ENCODE assay signal across 16 mouse cellular contexts in genomic region chr10:90808616-90809310, GRCm38 (mm10).
"Had no signal": no experiment of that assay in that cellular context is flagged by ENCODE, and none has a peak within 500 bp of the region (broad histone marks: within the 10 kb centered on the region; RNA-seq: fewer than 3 reads in every experiment).

No protein-coding gene starts in this region.

- H3K27ac ChIP-seq: neural tube, embryonic 12.5 days; neural tube, embryonic 15.5 days; stomach, embryonic 15.5 days; stomach, postnatal 0 days had no signal

- H3K9me3 ChIP-seq: neural tube, embryonic 12.5 days; neural tube, embryonic 13.5 days; neural tube, embryonic 15.5 days; stomach, embryonic 15.5 days had no signal

- H3K4me2 ChIP-seq: neural tube, embryonic 12.5 days; neural tube, embryonic 13.5 days; neural tube, embryonic 15.5 days; stomach, embryonic 15.5 days had no signal

- H3K4me3 ChIP-seq: neural tube, embryonic 12.5 days; neural tube, embryonic 13.5 days; neural tube, embryonic 15.5 days; stomach, embryonic 15.5 days had no signal

- H3K4me1 ChIP-seq: stomach, embryonic 15.5 days had no signal

- H3K9ac ChIP-seq: neural tube, embryonic 12.5 days; neural tube, embryonic 13.5 days; neural tube, embryonic 15.5 days; stomach, embryonic 15.5 days had no signal

- H3K27me3 ChIP-seq: neural tube, embryonic 12.5 days; neural tube, embryonic 13.5 days; neural tube, embryonic 15.5 days; stomach, embryonic 15.5 days had no signal

- DNase-seq: retina, postnatal 1 day; right cerebral cortex, postnatal 14 days; right cerebral cortex, postnatal 25 days; right cerebral cortex, postnatal 4 days; spleen, adult 18-20 months; thymus, adult 18-20 months; thymus, adult 2 months; thymus, postnatal 14 days; thymus, postnatal 25 days; thymus, postnatal 36 days; thymus, postnatal 4 days had no signal

- H3K36me3 ChIP-seq: neural tube, embryonic 12.5 days; neural tube, embryonic 13.5 days; neural tube, embryonic 15.5 days; stomach, embryonic 15.5 days had no signal
